Mouse (Mus musculus) embryonic facial prominence, embryonic 11.5 days (tissue): ENCODE data around the gene Ifnar2. TPM values are rescaled to one million over a fixed set of nuclear protein-coding genes. Genes with fewer than 3 reads are reported as not detected.

Experiments used
- ATAC-seq: fragments of 200-750 bp; cut with Nextera tagmentation; replicated peaks from 2 replicates; pipeline ENCODE4 v1.8.0; 2017; ENCODE audit warnings: low read depth; ENCODE audit not compliant: insufficient number of reproducible peaks, low FRiP score, low TSS enrichment
- DNase-seq: peaks from one replicate; pipeline ENCODE4 v3.0.0-alpha.2; 2015; ENCODE audit warnings: low spot score
- H3K27ac ChIP-seq: fragments of 300-500 bp; sonication (generic); replicated peaks from 2 replicates; pipeline ENCODE4 v1.5.1; 2014; ENCODE audit warnings: mild to moderate bottlenecking, low read depth, low read length, control low read depth
- H3K27me3 ChIP-seq: fragments of 300-500 bp; sonication (generic); 2 replicates; pipeline ENCODE4 v1.6.1; 2014; ENCODE audit warnings: mild to moderate bottlenecking, low read length, moderate library complexity, mixed read lengths; ENCODE audit not compliant: control insufficient read depth, insufficient read depth
- H3K36me3 ChIP-seq: fragments of 300-500 bp; sonication (generic); replicated peaks from 2 replicates; pipeline ENCODE4 v1.6.1; 2014; ENCODE audit warnings: low read depth, mild to moderate bottlenecking, low read length, moderate library complexity, mixed read lengths; ENCODE audit not compliant: control insufficient read depth, insufficient read depth
- H3K4me1 ChIP-seq: fragments of 300-500 bp; sonication (generic); 2 replicates; pipeline ENCODE4 v1.6.1; 2014; ENCODE audit warnings: low read length, mixed read lengths; ENCODE audit not compliant: control insufficient read depth, insufficient read depth
- H3K4me2 ChIP-seq: fragments of 300-500 bp; sonication (generic); 2 replicates; pipeline ENCODE4 v1.6.1; 2014; ENCODE audit warnings: low read depth, mild to moderate bottlenecking, control low read depth, low read length, moderate library complexity
- H3K4me3 ChIP-seq: fragments of 300-500 bp; sonication (generic); 2 replicates; pipeline ENCODE4 v1.5.1; 2014; ENCODE audit warnings: low read depth, low read length, control low read depth
- H3K9ac ChIP-seq: fragments of 300-500 bp; sonication (generic); replicated peaks from 2 replicates; pipeline ENCODE4 v1.6.1; 2014; ENCODE audit warnings: mild to moderate bottlenecking, control low read depth, low read length
- H3K9me3 ChIP-seq: fragments of 300-500 bp; sonication (generic); replicated peaks from 2 replicates; pipeline ENCODE4 v1.6.1; 2016; ENCODE audit warnings: mild to moderate bottlenecking, low read length, inconsistent platforms, mixed read lengths; ENCODE audit not compliant: control insufficient read depth
- WGBS: fragments of 180-500 bp; shearing (Covaris S2); extraction: QIAGEN DNeasy Blood & Tissue Kit; methylation state at CpG from one replicate; pipeline ENCODE4 v1.1.7; 2014; 5-methylcytosine and 5-hydroxymethylcytosine counted together
- polyA plus RNA-seq: library from polyadenylated mRNA; unstranded; fragments of >200 nt; fragmentation: Nextera tagmentation; extraction: Ambion mirVana; gene quantifications from 2 replicates; pipeline ENCODE4 v1.2.1, GENCODE M21; 2014

Gene Ifnar2
- polyA plus RNA-seq, 1 experiment from 2014 or later: 36.3 TPM

- Histone ChIP-seq H3K4me3 (no peak overlapping the region), H3K9me3 (no peaks in the 10 kb centered on the region), H3K4me1 (no peaks in the 10 kb centered on the region), H3K27me3 (no peaks in the 10 kb centered on the region), H3K36me3 (peaks cover 8% of the 10 kb centered on the region), H3K27ac (no peak overlapping the region), H3K9ac (no peak overlapping the region), H3K4me2 (no peak overlapping the region)
- ATAC-seq (no peak), DNase-seq (no peak)
- 93% methylated on average over 10 of the region's 10 CpGs for WGBS
Observed at GRCm38 (mm10) chr16:91386419-91387120, 14.0 kb downstream of the Ifnar2 start.

GRCm38 (mm10) chr16:91387121-91387486 is 14.5 kb downstream of the Ifnar2 start:
- ATAC-seq (no peak), DNase-seq (no peak)
- Histone ChIP-seq H3K4me2 (no peak overlapping the region), H3K9me3 (no peaks in the 10 kb centered on the region), H3K4me1 (no peaks in the 10 kb centered on the region), H3K27ac (no peak overlapping the region), H3K27me3 (no peaks in the 10 kb centered on the region), H3K36me3 (peaks cover 8% of the 10 kb centered on the region), H3K9ac (no peak overlapping the region), H3K4me3 (no peak overlapping the region)
- WGBS: 82% methylated on average over 3 of the region's 3 CpGs

GRCm38 (mm10) chr16:91390100-91390499 is 17.5 kb downstream of the Ifnar2 start:
- no peaks in the 10 kb centered on the region for H3K9me3 ChIP-seq
- H3K4me1 ChIP-seq: no peaks in the 10 kb centered on the region
- H3K27me3 ChIP-seq: no peaks in the 10 kb centered on the region
- H3K36me3 ChIP-seq: peaks cover 6% of the 10 kb centered on the region
- no peak overlapping the region for H3K9ac ChIP-seq
- ATAC-seq (no peak), DNase-seq (no peak)
- H3K27ac ChIP-seq: no peak overlapping the region
- WGBS: 82% methylated on average over 4 of the region's 4 CpGs
- H3K4me3 ChIP-seq: no peak overlapping the region
- H3K4me2 ChIP-seq: no peak overlapping the region

GRCm38 (mm10) chr16:91391421-91391820 is 18.8 kb downstream of the Ifnar2 start, which contains the start of gene Gm21970:
Gene Gm21970, plus strand, starts transcription at chr16:91391721.
- Histone ChIP-seq H3K4me2 (no peak within 1 kb of the TSS), H3K4me3 (no peak within 1 kb of the TSS), H3K36me3 (peaks cover 6% of the 10 kb centered on the region), H3K9ac (no peak within 1 kb of the TSS), H3K4me1 (no peaks in the 10 kb centered on the region), H3K9me3 (no peaks in the 10 kb centered on the region), H3K27me3 (no peaks in the 10 kb centered on the region), H3K27ac (no peak within 1 kb of the TSS)
- no peak for ATAC-seq
- WGBS: 85% methylated on average over 5 of the region's 5 CpGs
- DNase-seq: no peak

GRCm38 (mm10) chr16:91394826-91395410 is 22.3 kb downstream of the Ifnar2 start:
- H3K4me2 ChIP-seq: no peak overlapping the region
- DNase-seq (no peak), ATAC-seq (no peak)
- H3K4me3 ChIP-seq: no peak overlapping the region
- 86% methylated on average over 4 of the region's 4 CpGs for WGBS
- H3K9ac ChIP-seq: no peak overlapping the region
- no peaks in the 10 kb centered on the region for H3K4me1 ChIP-seq
- no peaks in the 10 kb centered on the region for H3K9me3 ChIP-seq
- no peak overlapping the region for H3K27ac ChIP-seq
- H3K27me3 ChIP-seq: no peaks in the 10 kb centered on the region
- peaks cover 2% of the 10 kb centered on the region; the same call in 1 of the 2 replicates for H3K36me3 ChIP-seq

- ATAC-seq (no peak), DNase-seq (no peak)
- no peaks in the 10 kb centered on the region for H3K9me3 ChIP-seq
- 52% methylated on average over 8 of the region's 8 CpGs for WGBS
- H3K9ac ChIP-seq: no peak overlapping the region
- H3K27ac ChIP-seq: no peak overlapping the region
- H3K36me3 ChIP-seq: peaks cover 2% of the 10 kb centered on the region; the same call in 1 of the 2 replicates
- no peak overlapping the region for H3K4me2 ChIP-seq
- no peak overlapping the region for H3K4me3 ChIP-seq
- H3K4me1 ChIP-seq: no peaks in the 10 kb centered on the region
- H3K27me3 ChIP-seq: no peaks in the 10 kb centered on the region
Observed at GRCm38 (mm10) chr16:91395633-91396392, 23.2 kb downstream of the Ifnar2 start.

GRCm38 (mm10) chr16:91396844-91397537 is 24.4 kb downstream of the Ifnar2 start:
- WGBS: 81% methylated on average over 10 of the region's 10 CpGs
- Histone ChIP-seq H3K4me2 (no peak overlapping the region), H3K9ac (no peak overlapping the region), H3K27ac (no peak overlapping the region), H3K27me3 (no peaks in the 10 kb centered on the region), H3K9me3 (no peaks in the 10 kb centered on the region), H3K4me1 (no peaks in the 10 kb centered on the region), H3K36me3 (peaks cover 2% of the 10 kb centered on the region; the same call in 1 of the 2 replicates), H3K4me3 (no peak overlapping the region)
- ATAC-seq: no peak
- no peak for DNase-seq
